Mouse (Mus musculus) Muller cell, postnatal 12 days (primary cell): Measurements from ENCODE around the gene Lypd3.
A peak's percentile ranks its signal among the peaks of the same experiment; 100 is the strongest.

Experiments used
- DNase-seq: peaks from one replicate; pipeline ENCODE4 v3.0.0-alpha.2; 2015; ENCODE audit errors: inconsistent ontology term

Gene Lypd3

DNA sequence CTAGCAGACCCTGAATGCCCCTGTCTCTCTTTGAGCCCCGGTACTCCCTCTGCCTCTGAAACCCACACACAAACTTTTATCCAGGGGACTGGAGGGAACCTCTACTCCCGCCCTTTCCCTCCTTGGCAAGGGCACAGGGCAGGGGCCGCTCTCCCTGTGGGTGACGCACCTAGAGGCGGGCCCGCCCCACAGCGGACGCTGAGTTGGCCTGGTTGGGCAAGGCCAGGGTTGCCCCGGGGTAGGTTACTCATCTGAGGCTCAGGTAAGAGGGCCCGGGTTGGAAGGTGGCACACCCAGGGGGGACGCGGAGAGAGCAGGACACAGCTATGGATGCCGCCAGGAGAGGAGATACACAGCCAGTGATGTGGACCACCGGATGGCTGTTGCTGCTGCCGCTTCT lies at the start of gene Lypd3:
Gene Lypd3, plus strand, starts transcription at position 287 of the 400 bp plus-strand sequence.
- no peak for DNase-seq

DNA sequence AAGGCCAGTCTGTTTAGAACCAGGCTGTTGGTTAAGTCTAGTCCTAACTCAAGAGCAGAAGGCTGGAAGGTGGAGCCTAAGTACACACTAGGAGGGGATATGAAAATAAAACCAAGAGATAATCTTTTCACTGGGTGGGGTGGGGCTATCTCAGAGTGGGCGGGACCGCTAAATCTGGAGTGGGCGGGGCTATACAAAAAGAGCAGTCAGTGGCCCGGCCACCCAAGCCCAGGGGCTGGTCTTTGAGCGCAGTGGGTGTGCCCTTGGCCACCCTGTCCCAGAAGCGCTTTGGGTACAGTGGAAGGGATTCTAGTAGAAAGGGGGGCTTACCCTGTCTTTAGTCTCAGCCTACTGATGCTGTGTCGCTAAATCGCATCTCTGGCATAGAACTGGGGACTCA lies 49.5 kb upstream of the Lypd3 start:
- DNase-seq: no peak

DNA sequence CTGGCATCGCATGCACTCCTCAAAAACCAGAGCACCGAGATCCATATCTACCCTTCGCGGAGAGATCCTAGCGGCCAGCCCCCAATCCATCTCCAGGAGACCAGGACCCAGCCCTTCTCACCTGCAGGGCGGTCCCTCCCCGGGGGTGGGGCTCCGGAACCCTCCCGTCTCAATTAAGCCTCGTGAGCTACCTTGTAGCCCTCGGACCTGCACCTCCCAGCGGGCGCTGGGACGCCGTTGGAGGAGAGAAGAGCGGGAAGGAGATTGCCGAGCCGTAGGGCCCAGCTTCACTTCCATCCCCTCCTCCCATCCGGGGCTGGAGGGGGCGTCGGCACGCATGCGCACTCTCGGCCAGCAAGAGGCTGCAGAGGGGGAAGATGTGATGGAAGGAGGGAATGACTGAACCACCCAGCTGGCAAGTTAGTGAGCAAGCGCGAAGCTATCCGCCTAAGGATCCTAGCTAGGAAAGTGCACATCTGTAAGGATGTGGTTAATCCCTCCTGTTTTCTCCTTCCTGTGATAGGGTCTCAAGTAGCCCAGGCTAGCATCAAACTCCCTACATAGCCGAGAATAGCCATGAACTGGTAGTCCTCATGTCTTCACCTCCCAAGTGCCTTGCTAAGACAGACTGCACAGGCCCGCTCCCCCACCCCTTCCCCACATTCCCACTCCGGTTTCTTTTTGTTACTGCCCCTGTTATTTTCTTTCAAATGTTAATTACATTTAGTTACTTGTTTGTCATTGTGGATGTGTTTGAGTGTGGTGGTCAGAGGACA lies 48.8 kb upstream of the Lypd3 start, which contains the start of the genes Ethe1 and Zfp575:
Gene Ethe1, plus strand, starts transcription at position 214 of the 776 bp plus-strand sequence.
Gene Zfp575, minus strand, starts transcription at position 312 of the 776 bp plus-strand sequence.
- peak; percentile 69 for DNase-seq

DNA sequence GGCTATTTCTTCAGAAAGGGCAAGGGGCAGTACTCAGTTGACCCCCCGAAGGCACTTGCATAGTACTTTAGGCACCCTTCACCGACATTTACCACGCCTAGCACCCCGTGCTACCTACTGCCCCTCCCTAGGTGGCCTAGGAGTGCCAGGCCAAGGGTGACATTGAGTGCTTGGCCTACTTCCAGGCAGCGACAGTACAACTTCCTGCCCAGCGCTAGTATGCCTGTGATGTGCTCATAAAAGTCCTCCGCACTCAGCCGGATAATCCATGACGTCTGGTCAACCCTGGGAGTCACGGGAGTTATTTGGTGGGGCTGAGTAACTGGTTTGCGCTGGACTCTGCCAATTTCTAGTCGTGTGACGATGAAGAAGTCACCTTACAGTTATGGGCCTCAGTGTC lies 48.0 kb upstream of the Lypd3 start:
- DNase-seq: no peak

DNA sequence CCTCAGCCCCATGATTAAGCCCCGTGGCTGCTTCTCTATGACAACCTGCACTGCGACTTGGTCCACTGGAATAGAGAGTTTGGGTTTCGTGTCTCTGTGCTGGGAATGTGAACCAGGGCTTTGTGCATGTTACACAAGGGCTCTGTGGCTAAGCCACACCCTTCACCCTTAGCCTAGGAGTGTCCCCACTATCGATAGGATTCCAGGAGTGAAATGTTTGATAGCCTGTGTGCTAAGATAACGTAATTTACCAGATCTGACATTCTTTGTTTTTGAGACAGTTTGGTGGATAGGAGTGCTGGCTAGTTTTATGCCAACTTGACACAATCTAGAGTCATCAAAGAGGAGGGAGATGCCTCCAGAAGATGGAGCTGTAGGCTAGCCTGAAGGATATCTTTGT lies 44.6 kb upstream of the Lypd3 start:
- DNase-seq: no peak

DNA sequence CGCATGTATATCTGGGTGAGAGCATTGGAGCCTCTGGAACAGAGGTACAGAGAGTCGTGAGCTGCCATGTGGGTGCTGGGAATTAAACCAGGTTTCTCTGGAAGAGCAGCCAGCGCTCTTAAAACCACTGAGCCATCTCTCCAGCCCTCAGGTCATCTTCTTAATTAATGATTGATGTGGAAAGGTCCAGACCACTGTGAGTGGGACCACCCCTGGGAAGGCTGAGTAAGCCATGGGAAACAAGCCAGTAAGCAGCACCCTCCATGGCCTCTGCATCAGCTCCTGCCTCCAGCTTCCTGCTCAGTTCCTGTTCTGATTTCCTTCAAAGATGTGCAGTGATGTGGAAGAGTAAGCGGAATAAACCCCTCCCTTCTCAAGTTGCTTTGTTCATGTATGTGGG lies 44.2 kb upstream of the Lypd3 start:
- DNase-seq: no peak

DNA sequence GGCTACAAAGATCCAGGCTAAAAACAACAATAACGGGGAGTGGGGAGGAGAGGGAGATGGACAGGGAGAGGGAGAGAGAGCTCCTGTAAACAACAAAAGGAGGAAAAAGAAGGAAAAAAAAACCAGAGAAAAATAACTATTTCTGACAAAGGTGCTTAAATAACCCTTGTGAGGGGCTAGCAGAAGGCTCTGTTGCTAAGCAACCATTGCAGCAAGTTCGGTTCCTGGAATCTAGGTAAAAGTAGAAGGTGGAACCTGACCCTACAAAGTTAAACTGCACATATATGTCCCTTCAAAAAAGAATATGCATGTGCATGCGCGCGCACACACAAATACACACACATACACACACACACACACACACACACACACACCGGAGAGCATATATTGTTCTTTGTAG lies 43.6 kb upstream of the Lypd3 start:
- DNase-seq: no peak

DNA sequence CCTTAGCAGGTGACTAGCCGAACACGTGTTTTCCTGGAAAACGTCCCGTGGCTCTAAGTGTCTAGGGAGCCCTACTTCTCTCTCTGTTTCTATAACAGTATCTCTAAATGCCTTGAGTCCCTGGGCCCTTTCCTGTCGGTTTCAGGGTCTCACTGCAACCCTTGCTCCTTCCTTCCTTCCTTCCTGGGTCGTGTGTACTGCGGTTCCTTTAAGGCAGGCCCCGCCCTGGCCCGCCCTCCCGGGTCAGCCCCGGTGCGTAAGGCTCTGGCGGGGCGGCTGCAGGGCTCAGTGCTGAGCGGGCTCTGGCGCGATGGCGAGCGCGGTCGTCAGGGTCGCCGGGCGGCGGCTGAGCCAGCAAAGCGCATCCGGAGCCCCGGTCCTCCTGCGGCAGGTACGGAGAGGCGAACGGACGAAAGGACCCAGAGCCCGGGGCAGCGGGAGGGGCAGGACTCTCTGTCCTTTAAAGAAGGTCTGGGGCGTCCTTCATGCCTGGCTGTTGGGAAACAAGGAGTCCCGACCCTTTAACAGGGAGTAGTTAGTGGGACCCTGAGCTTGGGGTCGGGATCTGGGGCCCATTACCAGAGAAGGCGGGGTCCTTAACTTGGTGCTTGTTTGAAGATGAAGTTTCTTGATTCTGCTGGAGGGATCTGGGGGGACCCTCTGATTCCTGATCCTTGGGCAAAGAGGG lies 42.6 kb upstream of the Lypd3 start:
- DNase-seq: peak; percentile 75

DNA sequence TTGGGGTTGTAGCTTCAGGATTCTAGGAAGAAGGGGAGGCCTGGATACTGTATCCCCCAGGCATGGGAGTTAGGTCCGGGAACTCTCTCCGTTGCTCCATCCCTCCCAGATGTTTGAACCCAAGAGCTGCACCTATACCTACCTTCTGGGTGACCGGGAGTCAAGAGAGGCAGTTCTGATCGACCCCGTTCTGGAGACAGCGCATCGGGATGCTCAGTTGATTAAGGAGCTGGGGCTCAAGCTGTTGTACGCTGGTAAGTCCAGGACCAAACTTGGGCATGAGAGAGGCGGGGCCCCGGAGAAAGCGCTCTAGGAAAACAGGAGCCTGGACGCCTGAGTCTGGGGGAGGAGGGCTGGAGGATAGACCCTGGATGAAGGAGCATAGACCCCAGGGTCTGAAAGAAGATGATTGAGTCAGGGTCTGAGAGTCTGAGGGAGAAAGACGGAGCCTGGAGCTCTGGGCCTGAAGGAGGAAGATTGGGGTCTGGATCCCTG lies 42.0 kb upstream of the Lypd3 start:
- no peak for DNase-seq

DNA sequence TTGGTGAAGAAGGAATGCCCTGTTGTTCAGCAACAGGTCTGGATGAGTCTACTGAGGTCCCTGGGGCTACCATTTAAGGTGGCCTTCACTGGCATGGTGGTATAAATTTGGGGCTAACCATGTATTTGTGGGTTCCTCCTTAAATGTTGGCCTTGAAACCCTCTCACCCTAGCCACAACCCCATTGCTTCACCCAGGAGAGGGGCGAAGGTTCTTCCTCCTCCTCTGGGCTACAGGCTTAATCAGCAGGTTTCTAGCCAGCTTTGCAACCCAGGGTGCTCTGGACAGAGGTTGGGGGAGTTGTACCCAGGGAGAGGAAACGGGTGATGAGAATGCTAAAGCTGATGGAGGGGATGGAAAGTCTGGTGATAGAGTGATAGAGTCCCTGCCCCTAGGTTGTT lies 40.9 kb upstream of the Lypd3 start:
- DNase-seq: no peak

DNA sequence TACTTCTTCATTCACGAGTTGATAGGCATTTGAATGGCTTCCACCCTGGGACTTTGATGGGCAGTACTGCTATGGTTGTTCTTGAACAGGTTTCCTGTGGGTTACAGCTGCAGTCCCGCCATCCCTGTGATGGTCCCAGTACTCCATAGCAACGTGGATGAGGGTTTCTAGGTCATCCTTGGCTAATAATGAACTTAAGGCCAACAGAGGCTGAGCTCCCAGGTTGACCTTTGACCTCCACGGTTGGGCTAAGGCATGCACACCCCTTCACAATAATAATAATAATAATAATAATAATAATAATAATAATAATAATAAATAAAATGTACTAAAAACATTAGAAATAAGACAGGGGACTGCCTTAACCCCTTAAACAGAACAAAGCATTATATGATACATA lies 38.2 kb upstream of the Lypd3 start:
- DNase-seq: no peak

DNA sequence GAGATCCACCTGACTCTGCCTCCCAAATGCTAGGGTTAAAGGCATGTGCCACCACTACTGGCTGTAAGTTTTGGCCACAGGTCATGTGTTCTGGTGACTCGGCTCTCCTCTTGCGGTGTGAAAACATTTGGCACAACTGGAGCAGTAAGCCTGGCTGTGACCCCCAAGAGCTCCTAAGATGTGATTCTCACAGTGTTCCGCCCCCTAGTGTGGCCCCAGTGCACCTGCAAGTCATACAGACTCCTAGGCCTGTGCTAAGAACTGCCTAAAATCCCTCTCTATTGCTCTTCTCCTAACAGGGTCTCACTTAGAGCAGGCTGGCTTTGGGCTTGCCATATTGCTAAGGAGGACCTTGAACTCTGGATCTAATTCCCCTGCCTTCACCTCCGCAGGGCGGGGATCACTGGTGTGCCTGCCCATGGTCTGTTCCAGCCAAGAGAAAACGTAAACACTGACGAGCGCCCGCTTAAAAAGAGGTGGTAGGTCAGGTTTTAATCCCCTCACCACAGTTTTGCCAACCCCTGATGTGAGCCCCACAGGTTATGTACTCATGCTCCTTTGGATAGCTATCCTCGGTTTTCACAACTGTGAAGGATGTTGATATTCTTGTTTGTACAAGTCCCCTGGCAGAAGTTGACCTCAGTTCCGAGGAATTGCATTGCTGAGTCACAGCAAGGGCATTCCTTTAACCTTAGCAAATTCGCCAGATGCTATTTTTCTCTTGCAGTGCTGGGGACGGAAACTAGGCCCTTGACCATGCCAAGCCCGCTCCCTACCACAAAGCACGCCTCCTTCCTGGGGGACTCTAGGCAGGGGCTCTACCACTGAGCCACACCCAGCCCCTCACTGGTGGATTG lies 36.9 kb upstream of the Lypd3 start:
- no peak for DNase-seq

DNA sequence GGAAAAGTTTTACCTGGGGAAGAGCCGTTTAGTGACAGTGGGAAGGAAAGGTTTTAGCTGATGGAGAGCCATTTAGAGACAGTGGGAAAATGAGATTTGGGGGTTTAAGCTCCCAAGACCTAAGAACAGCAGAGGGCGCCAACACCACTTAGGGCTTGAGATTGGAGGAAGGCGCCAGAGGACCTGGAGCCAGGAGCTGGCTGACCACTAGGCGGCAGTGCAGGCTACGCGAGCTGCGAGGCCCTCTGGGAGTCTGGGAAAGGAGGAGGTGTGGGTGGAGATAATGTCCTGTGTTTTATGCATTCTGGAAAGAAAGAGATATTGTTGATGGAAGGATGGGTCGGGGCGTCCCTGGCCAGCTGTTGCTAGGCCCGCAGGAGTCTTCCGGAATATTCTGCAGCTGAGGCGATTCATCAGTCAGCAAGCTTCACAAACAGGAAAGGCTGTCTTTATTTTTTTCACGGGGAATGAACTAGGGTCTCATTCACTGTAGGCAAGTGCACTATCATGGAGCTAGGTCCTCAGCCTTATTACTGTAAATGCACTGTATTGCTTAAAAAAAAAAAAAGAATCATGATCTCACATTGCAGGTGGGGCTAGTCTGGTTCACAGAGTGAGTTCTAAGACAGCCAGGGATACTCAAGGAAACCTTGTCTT lies 35.3 kb upstream of the Lypd3 start:
- peak; percentile 88 for DNase-seq

DNA sequence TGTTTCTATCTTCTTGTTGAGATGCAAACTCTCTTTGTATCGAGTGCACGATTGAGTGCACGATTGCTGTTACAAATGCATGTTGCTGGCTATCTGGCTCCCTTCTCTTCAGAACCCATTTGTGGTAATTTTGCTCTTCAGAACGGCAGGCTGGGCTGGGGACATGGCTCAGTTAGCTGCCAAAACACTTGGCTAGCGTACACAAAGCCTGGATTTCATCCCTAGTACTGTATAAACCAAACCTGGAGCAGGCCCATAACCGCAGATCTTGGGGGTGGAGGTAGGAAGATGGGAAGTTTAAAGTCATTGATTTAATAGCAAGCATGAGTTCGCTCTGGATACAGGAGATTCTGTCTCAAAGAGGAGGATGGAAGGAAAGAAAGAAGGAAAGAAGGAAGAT lies 30.8 kb upstream of the Lypd3 start:
- peak; percentile 13 for DNase-seq

DNA sequence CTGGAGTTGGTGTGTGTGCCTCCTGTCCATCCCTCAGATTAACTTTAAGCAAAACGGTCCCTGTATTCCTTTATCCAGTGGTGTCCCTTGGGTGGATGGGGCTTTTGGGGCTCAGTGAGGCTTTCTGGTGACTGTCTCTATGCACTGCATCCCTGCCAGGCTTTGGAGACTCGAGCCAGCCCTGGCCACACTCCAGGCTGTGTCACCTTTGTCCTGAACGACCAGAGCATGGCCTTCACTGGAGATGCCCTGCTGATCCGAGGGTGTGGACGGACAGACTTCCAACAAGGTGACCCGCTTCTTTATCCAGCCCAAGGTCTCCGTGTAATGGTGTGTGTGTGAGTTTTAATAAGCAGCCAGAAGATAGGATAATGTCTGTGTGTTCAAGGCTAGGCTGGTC lies 30.3 kb upstream of the Lypd3 start:
- DNase-seq: no peak

DNA sequence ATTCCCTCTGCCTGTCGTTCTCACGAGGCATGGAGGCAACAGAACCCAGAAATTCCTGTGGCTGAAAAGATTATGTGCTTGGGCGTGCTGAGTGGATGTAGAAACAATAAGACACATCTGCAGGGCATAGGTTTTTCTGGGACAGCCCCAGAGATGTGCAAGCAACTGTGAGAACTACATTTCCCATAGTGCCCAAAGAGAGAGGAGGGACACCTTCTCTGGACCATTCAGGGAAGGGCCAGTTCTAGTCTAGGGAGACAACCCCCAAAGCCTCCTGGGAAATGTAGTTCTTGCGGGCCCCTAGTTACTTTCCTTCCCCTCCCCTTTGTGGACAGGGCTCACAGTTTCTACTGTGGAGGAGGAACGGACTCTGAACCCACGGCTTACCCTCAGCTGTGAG lies 28.3 kb upstream of the Lypd3 start:
- DNase-seq: peak; percentile 64

DNA sequence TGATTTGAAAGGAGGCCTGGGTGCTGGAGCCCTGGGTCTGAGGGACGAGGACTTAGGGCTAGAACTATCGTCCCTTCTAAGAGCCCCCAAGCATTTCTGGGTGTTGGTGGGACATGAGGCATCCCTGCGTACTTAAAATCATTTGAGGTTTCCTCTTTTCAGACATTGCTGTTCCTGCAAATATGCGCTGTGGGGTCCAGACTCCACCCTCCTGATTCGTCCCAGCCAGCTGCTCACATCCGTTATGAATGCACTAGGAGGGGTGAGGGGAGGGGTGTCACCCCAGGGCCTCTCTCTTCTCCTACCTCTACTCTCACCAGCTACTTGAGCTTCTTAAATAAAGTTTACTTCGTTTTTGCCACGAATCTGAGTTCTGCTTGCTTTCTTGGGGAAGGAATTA lies 27.8 kb upstream of the Lypd3 start:
- DNase-seq: no peak

DNA sequence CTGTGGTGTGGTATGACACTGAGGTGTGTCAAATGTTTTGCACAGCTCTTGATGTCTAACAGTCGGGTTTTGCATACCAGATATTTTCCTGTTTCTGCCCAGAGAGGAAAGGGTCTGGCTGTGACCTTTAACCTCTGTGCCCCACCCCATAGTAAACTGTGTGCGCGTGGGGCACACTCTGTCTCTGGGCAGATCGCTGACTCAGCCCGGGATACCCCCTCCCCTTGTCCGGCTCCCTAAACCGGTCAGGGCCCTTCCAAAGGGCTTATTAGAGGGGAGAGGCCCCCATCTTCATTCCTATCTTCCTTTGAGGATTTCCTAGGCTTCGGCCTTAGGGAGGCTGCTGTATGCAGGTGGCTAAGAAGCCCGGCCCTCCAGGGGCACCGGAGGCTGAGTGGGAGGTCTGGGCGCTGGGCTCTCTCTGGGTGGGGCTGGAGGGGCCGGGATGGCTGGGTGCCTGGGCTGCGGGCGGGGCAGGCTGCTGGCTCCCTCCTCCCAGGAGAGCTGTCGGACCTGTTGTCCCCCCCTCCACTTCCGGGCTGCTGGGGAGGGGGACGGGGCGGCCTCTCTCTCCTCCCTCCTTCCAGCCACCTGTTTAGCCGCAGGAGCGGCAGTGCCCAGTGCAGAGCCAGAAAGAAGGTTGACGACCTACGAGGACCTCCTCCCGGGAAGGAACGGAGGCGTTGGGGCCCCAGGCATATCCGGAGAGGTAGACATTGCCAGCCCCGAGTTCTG lies 26.0 kb upstream of the Lypd3 start, which contains the start of gene Phldb3:
Gene Phldb3, plus strand, starts transcription at position 620 of the 735 bp plus-strand sequence.
- DNase-seq: peak; percentile 10

DNA sequence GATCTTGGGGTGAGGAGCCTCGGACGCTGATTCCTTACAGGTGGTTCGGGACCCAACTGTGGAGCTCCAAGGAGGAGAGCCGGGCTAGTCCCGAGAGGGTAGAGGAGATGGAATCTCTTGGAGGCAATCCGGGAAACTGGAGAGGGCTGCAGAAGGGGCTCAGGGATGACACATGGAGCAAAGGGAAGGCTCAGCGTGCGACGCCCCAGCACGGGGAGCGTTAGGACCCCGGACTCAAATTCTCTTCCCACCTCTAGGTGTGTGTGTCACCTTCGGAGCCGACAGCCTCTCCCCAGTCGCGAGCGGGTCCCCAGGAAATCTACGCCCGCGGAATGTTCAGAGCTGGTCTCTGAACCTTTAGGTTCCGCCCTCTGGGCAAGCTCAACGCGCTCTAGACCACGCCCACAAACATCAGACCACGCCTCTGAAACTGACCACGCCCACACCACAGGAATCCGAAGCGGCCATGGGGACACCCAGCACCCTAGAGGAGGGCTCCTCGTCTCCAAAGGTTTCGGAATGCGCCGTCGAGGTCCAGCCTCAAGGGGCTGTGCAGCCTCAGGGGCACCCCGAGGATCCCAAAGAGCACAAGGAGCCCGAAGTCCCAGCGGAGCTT lies 25.4 kb upstream of the Lypd3 start:
- peak; percentile 83 for DNase-seq

DNA sequence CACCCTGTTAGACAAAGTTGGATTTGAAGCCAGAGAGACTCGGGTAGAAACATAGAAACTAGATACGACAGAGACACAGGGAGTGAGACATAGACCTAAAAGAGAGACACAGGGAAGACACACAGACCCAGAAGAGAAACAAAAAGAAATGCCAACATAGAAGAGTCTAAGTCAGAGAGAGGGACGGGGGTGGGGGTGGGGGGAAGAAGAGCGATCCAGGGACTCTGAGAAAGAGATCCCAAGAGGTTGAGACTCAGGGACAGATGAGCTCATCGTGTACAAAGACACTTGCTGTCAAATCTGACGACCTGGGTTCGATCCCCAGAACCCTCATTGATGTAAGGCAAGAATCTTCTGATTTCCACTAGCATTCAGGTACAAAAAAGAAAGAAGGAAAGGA lies 24.6 kb upstream of the Lypd3 start:
- no peak for DNase-seq
